Mouse (Mus musculus) natural killer cell, adult 2 months (primary cell): Measurements from ENCODE around the gene Wasl.

Source experiments
- DNase-seq, 2 experiments: peaks; one replicate each; pipeline ENCODE4 v3.0.0; 2022; ENCODE audit warnings: low spot score in 2 of 2

Wasl gene

DNA sequence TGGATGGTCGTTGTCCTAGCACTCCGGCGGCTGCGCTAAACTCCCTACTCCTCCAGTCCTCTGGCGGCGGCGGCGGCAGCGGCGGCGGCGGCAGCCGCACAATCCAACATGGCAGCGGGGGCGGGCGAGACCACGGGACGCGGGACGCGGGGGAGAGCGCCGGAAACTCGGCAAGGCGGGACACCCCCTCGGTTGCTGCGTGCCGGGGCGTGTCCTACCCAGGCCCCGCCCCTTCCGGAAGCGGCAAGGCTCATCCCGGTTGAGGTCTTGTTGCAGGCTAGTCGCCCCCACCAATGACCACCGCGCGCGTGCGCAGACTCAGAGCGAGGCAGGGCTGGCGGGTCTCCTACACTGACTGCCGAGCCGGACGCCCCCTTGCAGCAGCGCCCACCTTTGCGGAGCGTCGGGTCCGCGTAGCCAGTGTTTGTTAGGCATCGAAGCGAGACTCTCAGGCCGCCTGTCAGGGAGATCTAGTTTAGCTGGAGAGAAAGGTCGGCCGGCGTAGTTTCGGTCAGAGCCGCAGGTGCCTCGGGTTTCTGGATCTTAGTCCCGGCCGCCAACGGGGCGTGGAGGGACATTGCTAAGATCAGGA, at the start of gene Wasl:
Gene Wasl (minus strand): TSS at position 143 of the 592 bp plus-strand sequence.
- DNase-seq: peak; percentile 96 to 98

- no peak for DNase-seq
Measured at GRCm38 (mm10) chr6:24707499-24707898, 42.7 kb upstream of the Wasl start.

GRCm38 (mm10) chr6:24707090-24707489, 42.3 kb upstream of the Wasl start:
- no peak for DNase-seq

DNA sequence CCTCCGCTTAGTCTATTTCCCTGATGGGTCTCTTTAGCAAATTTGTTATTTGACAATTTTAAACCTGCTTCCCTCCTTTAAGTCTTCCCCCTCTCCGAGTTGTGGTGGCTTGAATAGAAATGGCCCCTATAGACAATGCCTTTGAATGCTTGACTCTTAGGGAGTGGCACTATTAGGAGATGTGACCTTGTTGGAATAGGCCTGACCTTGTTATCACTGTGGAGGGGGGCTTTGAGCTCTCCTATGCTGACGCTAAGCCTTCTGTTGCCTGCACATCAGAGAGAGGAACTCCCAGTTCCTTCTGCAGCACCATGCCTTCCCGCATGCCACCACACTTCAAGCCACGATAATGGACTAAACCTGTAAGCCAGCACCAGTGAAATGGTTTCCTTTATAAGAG, 32.4 kb upstream of the Wasl start:
- DNase-seq: no peak

DNA sequence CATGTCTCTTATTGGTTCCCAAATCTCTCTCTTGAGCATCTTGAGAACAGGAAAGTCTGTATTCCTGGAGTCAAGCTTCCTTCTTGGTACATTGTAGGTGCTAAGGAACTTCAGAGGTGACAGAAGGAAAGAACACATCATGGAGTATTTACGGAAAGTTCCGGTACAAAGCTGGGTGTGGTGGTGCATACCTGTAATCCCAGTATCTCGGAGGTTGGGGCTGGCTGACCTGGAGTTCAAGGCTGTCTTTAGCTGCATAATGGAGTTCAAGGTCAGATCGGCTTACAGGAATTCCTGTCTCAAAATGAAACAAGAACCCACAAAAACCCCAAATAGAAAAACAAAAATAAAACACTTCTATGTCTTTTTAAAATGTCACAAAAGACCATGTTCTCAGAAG, 31.3 kb upstream of the Wasl start:
- DNase-seq: no peak

GRCm38 (mm10) chr6:24694455-24695410, 29.9 kb upstream of the Wasl start:
- DNase-seq: no peak

- no peak for DNase-seq
Measured at GRCm38 (mm10) chr6:24687871-24688270, 23.1 kb upstream of the Wasl start.

GRCm38 (mm10) chr6:24683113-24683512, 18.3 kb upstream of the Wasl start:
- no peak for DNase-seq

GRCm38 (mm10) chr6:24667829-24668228, 3.0 kb upstream of the Wasl start:
- DNase-seq: no peak

GRCm38 (mm10) chr6:24666248-24666647, 1.4 kb upstream of the Wasl start:
- DNase-seq: no peak

- DNase-seq: peak; percentile 35 to 41
Measured at GRCm38 (mm10) chr6:24664133-24664866, 509 bp downstream of the Wasl start.

- no peak for DNase-seq
Measured at GRCm38 (mm10) chr6:24663196-24664132, 1.3 kb downstream of the Wasl start.

DNA sequence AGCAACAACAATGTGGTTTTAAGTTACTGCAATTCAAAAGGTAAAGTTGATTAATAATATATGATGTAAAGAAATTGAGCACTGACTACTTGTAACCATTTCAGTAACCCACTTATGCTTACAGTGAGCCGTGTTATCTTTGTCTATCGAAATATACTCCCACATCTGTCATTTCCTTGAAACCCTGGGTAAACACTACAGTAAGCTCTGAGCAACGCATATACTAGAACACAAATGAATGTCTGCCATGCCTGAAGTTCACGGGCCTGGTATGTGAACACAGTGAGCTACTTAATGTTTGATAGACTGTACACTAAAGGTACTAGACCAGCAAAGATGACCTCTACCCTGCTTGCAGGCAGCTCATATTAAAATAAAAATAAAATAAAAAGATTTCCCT, 2.3 kb downstream of the Wasl start:
- DNase-seq: no peak

DNA sequence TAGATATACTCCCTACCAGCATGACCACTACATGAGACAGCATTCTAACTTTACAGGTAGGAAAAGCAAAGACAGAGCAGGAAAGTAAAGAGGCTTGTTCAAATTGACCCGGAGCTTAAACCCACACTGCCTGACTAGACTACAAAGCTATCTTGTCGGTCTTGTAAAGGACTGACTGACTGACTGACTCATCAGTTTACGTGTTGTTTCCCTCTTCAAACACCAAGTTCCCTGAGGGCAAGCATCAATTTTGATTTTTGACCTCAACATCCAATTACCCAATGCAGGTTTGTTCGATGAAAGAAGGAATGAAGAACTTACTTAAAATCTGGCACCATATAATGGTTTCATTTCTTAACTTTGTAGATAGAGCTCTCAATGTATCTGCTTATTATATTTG, 2.9 kb downstream of the Wasl start:
- DNase-seq: no peak

DNA sequence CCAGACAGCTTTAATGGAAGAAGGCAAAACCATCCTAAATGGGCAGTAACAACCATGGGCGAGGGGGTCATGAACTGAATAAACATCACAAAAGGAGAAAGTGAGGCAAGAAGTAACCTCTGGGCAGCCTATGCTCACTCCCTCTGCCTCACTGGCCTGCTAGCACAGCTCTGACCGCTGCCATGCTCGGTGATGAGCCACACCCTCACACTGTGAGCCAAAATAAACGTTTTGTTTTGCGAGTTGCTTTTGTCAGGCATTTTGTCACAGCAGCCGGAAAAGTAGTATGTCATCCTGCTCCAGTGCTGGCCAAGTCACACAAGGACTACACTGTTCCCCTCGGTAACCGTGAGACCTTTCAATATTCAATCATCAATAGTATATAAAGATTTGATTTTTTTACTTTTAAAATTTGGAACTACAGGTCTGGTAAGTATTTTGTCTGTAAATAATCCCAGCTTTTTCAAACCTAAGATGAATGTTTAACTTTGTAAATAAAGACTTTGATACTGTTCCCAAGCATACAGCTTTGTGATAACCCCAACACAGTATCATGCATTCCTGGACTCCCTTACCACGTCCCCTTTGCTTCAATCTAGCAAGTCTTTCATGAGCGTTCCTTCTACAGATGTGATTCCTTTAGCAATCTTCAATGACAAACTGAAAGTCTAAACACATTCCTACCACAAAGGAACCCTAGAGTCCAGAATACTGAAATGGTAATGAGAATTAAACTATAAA, 7.0 kb downstream of the Wasl start:
- no peak for DNase-seq

DNA sequence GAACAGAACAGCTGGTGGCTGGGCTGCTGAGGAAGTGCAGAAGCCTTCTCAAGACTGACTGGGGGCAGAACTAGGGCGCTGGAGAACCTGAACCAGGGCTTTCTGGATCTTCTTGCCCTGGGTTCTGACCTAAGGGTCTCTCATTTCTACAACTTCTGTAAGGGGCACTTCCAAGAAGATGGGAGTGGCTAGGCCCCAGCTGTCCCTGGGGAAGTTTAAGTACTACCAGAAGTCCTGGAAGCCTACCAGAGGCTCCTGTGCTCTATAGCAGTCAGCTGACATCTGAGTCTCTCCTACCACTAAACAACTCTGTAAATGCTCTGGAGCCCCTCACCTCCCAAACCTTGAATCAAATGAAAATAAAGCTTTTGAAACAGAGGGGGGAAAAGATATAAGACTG, 8.7 kb downstream of the Wasl start:
- DNase-seq: no peak

GRCm38 (mm10) chr6:24651538-24651937, 13.3 kb downstream of the Wasl start:
- DNase-seq: no peak

GRCm38 (mm10) chr6:24650719-24651118, 14.1 kb downstream of the Wasl start:
- DNase-seq: no peak

- DNase-seq: no peak
Measured at GRCm38 (mm10) chr6:24648403-24648802, 16.4 kb downstream of the Wasl start.

GRCm38 (mm10) chr6:24647103-24647691, 17.6 kb downstream of the Wasl start:
- no peak for DNase-seq
